Mouse (Mus musculus) hindlimb bud, embryonic 11.5 days (tissue): ENCODE measurements around the gene Fam19a3.

Experiments
- DNase-seq: peaks from one replicate; pipeline ENCODE4 v3.0.0-alpha.2; 2012; ENCODE audit warnings: low read depth, low spot score; ENCODE audit errors: extremely low spot score

Fam19a3 gene

GRCm38 (mm10) chr3:104792360-104793270 is 11.0 kb upstream of the Fam19a3 start:
- no peak for DNase-seq

GRCm38 (mm10) chr3:104791671-104792070 is 10.0 kb upstream of the Fam19a3 start:
- no peak for DNase-seq

GRCm38 (mm10) chr3:104791017-104791416 is 9.4 kb upstream of the Fam19a3 start:
- no peak for DNase-seq

- no peak for DNase-seq
Measured at GRCm38 (mm10) chr3:104790401-104790937, 8.8 kb upstream of the Fam19a3 start.

- DNase-seq = no peak
Measured at GRCm38 (mm10) chr3:104789822-104790221, 8.2 kb upstream of the Fam19a3 start.

- DNase-seq = no peak
Measured at GRCm38 (mm10) chr3:104789312-104789605, 7.6 kb upstream of the Fam19a3 start.

- DNase-seq = no peak
Measured at GRCm38 (mm10) chr3:104788561-104789311, 7.1 kb upstream of the Fam19a3 start.

GRCm38 (mm10) chr3:104788075-104788474 is 6.4 kb upstream of the Fam19a3 start, which contains the start of gene Rhoc:
TSS of gene Rhoc (plus strand) at chr3:104788375.
- DNase-seq = no peak

GRCm38 (mm10) chr3:104785284-104785683 is 3.6 kb upstream of the Fam19a3 start:
- no peak for DNase-seq

GRCm38 (mm10) chr3:104783971-104784500 is 2.4 kb upstream of the Fam19a3 start:
- no peak for DNase-seq

- no peak for DNase-seq
Measured at GRCm38 (mm10) chr3:104782061-104782681, 531 bp upstream of the Fam19a3 start.

- DNase-seq = no peak
Measured at GRCm38 (mm10) chr3:104780561-104781420, 849 bp downstream of the Fam19a3 start, which contains the start of gene Ppm1j. TSS of gene Ppm1j (plus strand) at chr3:104781056.

- DNase-seq = peak; percentile 81
Measured at GRCm38 (mm10) chr3:104779949-104780348, 1.7 kb downstream of the Fam19a3 start.

- no peak for DNase-seq
Measured at GRCm38 (mm10) chr3:104777342-104777741, 4.3 kb downstream of the Fam19a3 start.

- DNase-seq = no peak
Measured at GRCm38 (mm10) chr3:104773301-104773700, 8.3 kb downstream of the Fam19a3 start.

GRCm38 (mm10) chr3:104771460-104771859 is 10.2 kb downstream of the Fam19a3 start:
- no peak for DNase-seq

GRCm38 (mm10) chr3:104770918-104771317 is 10.7 kb downstream of the Fam19a3 start:
- DNase-seq = no peak

- no peak for DNase-seq
Measured at GRCm38 (mm10) chr3:104770035-104770434, 11.6 kb downstream of the Fam19a3 start.

- no peak for DNase-seq
Measured at GRCm38 (mm10) chr3:104769135-104769534, 12.5 kb downstream of the Fam19a3 start.

GRCm38 (mm10) chr3:104767716-104768115 is 13.9 kb downstream of the Fam19a3 start:
- no peak for DNase-seq
